Comparison of ENCODE assay signal across 8 mouse cellular contexts in the genomic region with DNA sequence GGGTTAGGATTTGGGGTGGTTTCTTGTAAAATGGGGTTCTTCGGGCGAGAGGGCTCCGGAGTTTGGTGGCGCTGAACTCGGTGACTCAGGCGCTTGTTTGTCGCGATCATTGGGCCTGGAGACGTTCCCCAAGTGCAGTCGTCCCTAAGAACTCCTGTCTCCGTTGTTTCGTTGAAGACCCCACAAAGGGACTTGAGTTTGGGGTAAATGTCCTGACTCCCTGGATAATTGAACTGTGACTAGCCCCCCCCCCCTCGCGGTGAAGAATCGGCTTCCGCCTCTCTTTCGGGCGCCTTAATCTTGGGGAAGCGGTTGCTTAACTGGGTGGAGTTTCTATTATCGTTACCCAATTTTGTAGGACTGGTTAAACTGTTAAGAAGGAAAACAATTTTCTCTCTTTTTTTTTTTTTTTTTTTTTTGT. TPM values are rescaled to one million over a fixed set of nuclear protein-coding genes. Genes with fewer than 3 reads are reported as not detected.
A peak's percentile ranks its signal among the peaks of the same experiment; 100 is the strongest.
DNase-seq lines count a peak whose midpoint lies in the region; ATAC-seq and TF ChIP-seq lines count a peak whose summit lies in the region.

No protein-coding gene starts in this region.

- no peaks in the 10 kb centered on the region for H3K27me3 ChIP-seq in kidney, adult 2 months (replicated peaks; ENCODE audit: control insufficient read depth, insufficient read depth, low read length)
- no peaks in the 10 kb centered on the region for H3K27me3 ChIP-seq in limb, embryonic 10.5 days (ENCODE audit: low read depth, poor library complexity, severe bottlenecking)
- H3K27me3 ChIP-seq in midbrain, embryonic 12.5 days = no peaks in the 10 kb centered on the region

- no peak for TF ChIP-seq POLR2A in kidney, adult 2 months (IDR thresholded peaks at IDR 0.05; ENCODE audit: low read depth, low read length)

- peaks cover 14% of the 10 kb centered on the region for H3K4me1 ChIP-seq in kidney, adult 2 months (ENCODE audit: control insufficient read depth, insufficient read depth, low read length)
- peaks cover 21% of the 10 kb centered on the region for H3K4me1 ChIP-seq in limb, embryonic 10.5 days
- peaks cover 25% of the 10 kb centered on the region for H3K4me1 ChIP-seq in midbrain, embryonic 12.5 days

- no peaks in the 10 kb centered on the region for H3K9me3 ChIP-seq in limb, embryonic 10.5 days (replicated peaks)
- no peaks in the 10 kb centered on the region for H3K9me3 ChIP-seq in midbrain, embryonic 12.5 days

- no peak for DNase-seq in kidney, adult 2 months
- DNase-seq in kidney, adult 9 months = no peak
- peak; percentile 35 for DNase-seq in MN1 (ENCODE audit: low spot score)
- DNase-seq in fibroblast of lung, adult 2 months (ENCODE audit: low read depth) = peak; percentile 10
- DNase-seq in limb, embryonic 10.5 days (ENCODE audit: low spot score) = no peak
- DNase-seq in right cerebral cortex, postnatal 36 days (ENCODE audit: low spot score in 2 of 2) = no peak
- no peak for DNase-seq in left cerebral cortex, adult 18-20 months (ENCODE audit: low spot score in 2 of 2)

- H3K4me2 ChIP-seq in midbrain, embryonic 12.5 days (replicated peaks) = peak overlapping the region; percentile 69

- ATAC-seq in midbrain, embryonic 12.5 days (ENCODE audit: low FRiP score, low read depth) = peak; percentile 13; the same call in 1 of the 2 replicates

- peak overlapping the region; percentile 97 for H3K9ac ChIP-seq in midbrain, embryonic 12.5 days (replicated peaks)

- peak overlapping the region; percentile 82 for H3K4me3 ChIP-seq in kidney, adult 2 months (ENCODE audit: insufficient read depth, low read depth, low read length)
- peak overlapping the region; percentile 74 for H3K4me3 ChIP-seq in limb, embryonic 10.5 days
- H3K4me3 ChIP-seq in midbrain, embryonic 12.5 days = peak overlapping the region; percentile 92

- WGBS in kidney, adult 2 months = under 1% methylated on average over 20 of the region's 20 CpGs
- under 1% methylated on average over 20 of the region's 20 CpGs for WGBS in limb, embryonic 10.5 days
- WGBS in midbrain, embryonic 12.5 days = under 1% methylated on average over 20 of the region's 20 CpGs

- peak overlapping the region; percentile 84 for H3K27ac ChIP-seq in kidney, adult 2 months (ENCODE audit: insufficient read depth, low read depth, low read length)
- H3K27ac ChIP-seq in limb, embryonic 10.5 days = peak overlapping the region; percentile 97
- H3K27ac ChIP-seq in midbrain, embryonic 12.5 days (replicated peaks) = peak overlapping the region; percentile 88

- H3K36me3 ChIP-seq in kidney, adult 2 months (ENCODE audit: control insufficient read depth, insufficient read depth, low read length) = peaks cover 5% of the 10 kb centered on the region; the same call in 1 of the 2 replicates
- H3K36me3 ChIP-seq in limb, embryonic 10.5 days = peaks cover 42% of the 10 kb centered on the region
- peaks cover 24% of the 10 kb centered on the region for H3K36me3 ChIP-seq in midbrain, embryonic 12.5 days

- no peak for TF ChIP-seq CTCF in kidney, adult 2 months (conservative IDR thresholded peaks at IDR 0.05; ENCODE audit: insufficient read depth, insufficient read length, low read depth, low read length)

RNA-seq across cellular contexts. Expression of a gene that starts 0.6 kb away (rescaled TPM):
- 66.8 and 72.8 TPM in 2 replicates for polyA plus RNA-seq in kidney, adult 2 months (2012; rRNA removed)
- polyA plus RNA-seq in limb, embryonic 10.5 days (2016; fragmentation: Nextera tagmentation; extraction: Ambion mirVana) = 295 and 314 TPM in 2 replicates
- polyA plus RNA-seq in midbrain, embryonic 12.5 days (2016; fragmentation: Nextera tagmentation; extraction: Ambion mirVana) = 278 and 288 TPM in 2 replicates
- 100 to 1,000 TPM; 121 to 123 TPM for total RNA-seq in left cerebral cortex, adult 18-20 months (2021)

RNA-seq across cellular contexts. Expression of a gene that starts 5.8 kb away (rescaled TPM):
- 4.1 and 5.0 TPM in 2 replicates for polyA plus RNA-seq in kidney, adult 2 months (2012; rRNA removed)
- 21.3 and 25.0 TPM in 2 replicates for polyA plus RNA-seq in limb, embryonic 10.5 days (2016; fragmentation: Nextera tagmentation; extraction: Ambion mirVana)
- 31.4 and 34.4 TPM in 2 replicates for polyA plus RNA-seq in midbrain, embryonic 12.5 days (2016; fragmentation: Nextera tagmentation; extraction: Ambion mirVana)
- total RNA-seq in left cerebral cortex, adult 18-20 months (2021) = 10 to 100 TPM; 49.5 to 53.9 TPM

RNA-seq across cellular contexts. Expression of a gene that starts 44.8 kb away (rescaled TPM):
- polyA plus RNA-seq in kidney, adult 2 months (2012; rRNA removed) = 52.8 and 53.4 TPM in 2 replicates
- 362 and 370 TPM in 2 replicates for polyA plus RNA-seq in limb, embryonic 10.5 days (2016; fragmentation: Nextera tagmentation; extraction: Ambion mirVana)
- polyA plus RNA-seq in midbrain, embryonic 12.5 days (2016; fragmentation: Nextera tagmentation; extraction: Ambion mirVana) = 347 and 348 TPM in 2 replicates
- total RNA-seq in left cerebral cortex, adult 18-20 months (2021) = 100 to 1,000 TPM in 1 of 2 experiments, 10 to 100 TPM in 1; 96.3 to 109 TPM

Comparison
In these comparisons a context has a peak if more than half of its experiments do, and no peak if none do; other contexts are left out.
1. DNase-seq: peak in MN1 (single experiment) and fibroblast of lung, adult 2 months (single experiment); none in kidney, adult 2 months (single experiment), kidney, adult 9 months (single experiment), limb, embryonic 10.5 days (single experiment), right cerebral cortex, postnatal 36 days (0 of 2) and left cerebral cortex, adult 18-20 months (0 of 2).
2. Peak in every context shown above with its lines, with median percentiles within 50 percentile points of each other: H3K27ac ChIP-seq and H3K4me3 ChIP-seq.